Mouse (Mus musculus) myocyte (in vitro differentiated cells): Measurements from ENCODE around the gene Selenop. TPM values are rescaled to one million over a fixed set of nuclear protein-coding genes. Genes with fewer than 3 reads are reported as not detected.
A peak's percentile ranks its signal among the peaks of the same experiment; 100 is the strongest.

Experiments used
- H3K27me3 ChIP-seq: one replicate; pipeline ENCODE4 v1.6.1; 2011; ENCODE audit not compliant: control insufficient read depth, insufficient read depth, insufficient read length
- H3K36me3 ChIP-seq: one replicate; pipeline ENCODE4 v1.6.1; 2011; ENCODE audit not compliant: control insufficient read depth, insufficient read depth
- H3K4me2 ChIP-seq: one replicate; pipeline ENCODE4 v1.6.1; 2011; ENCODE audit warnings: low read depth, control low read depth
- H3K4me3 ChIP-seq: one replicate; pipeline ENCODE4 v1.5.1; 2011; ENCODE audit warnings: mild to moderate bottlenecking, control low read depth, moderate library complexity
- H3K79me2 ChIP-seq: one replicate; pipeline ENCODE4 v1.6.1; 2011; ENCODE audit not compliant: control insufficient read depth, insufficient read depth
- H3ac ChIP-seq: one replicate; pipeline ENCODE4 v1.6.1; 2011; ENCODE audit not compliant: control insufficient read depth, insufficient read length
- CEBPB ChIP-seq: IDR thresholded peaks from 2 replicates; pipeline ENCODE4 v1.6.1; 2011; ENCODE audit warnings: mild to moderate bottlenecking, moderate library complexity; ENCODE audit not compliant: poor library complexity, insufficient read depth, severe bottlenecking
- E2F4 ChIP-seq: IDR thresholded peaks from one replicate; pipeline ENCODE4 v1.6.1; 2011; ENCODE audit warnings: mild to moderate bottlenecking, control low read depth, moderate library complexity; ENCODE audit not compliant: insufficient read depth
- MAX ChIP-seq: IDR thresholded peaks from one replicate; pipeline ENCODE4 v1.6.1; 2011; ENCODE audit warnings: low read depth, mild to moderate bottlenecking, control low read depth
- MYOD1 ChIP-seq, 3 experiments: IDR thresholded peaks; one replicate each; pipeline ENCODE4 v1.6.1; 2011; ENCODE audit warnings: control low read depth in 2 of 3, low read depth in 2 of 3, mild to moderate bottlenecking in 2 of 3, moderate library complexity in 1 of 3; ENCODE audit not compliant: insufficient read length in 2 of 3, control insufficient read depth in 1 of 3
- MYOG ChIP-seq, 3 experiments: IDR thresholded peaks; one replicate each; pipeline ENCODE4 v1.6.1; 2011; ENCODE audit warnings: control low read depth in 2 of 3, low read depth in 2 of 3, mild to moderate bottlenecking in 2 of 3; ENCODE audit not compliant: insufficient read length in 2 of 3, control insufficient read depth in 1 of 3, insufficient read depth in 1 of 3
- POLR2A ChIP-seq: IDR thresholded peaks from one replicate; pipeline ENCODE4 v1.6.1; 2011; ENCODE audit warnings: low read depth, mild to moderate bottlenecking, control low read depth, moderate library complexity; ENCODE audit not compliant: insufficient read length
- POLR2AphosphoS2 ChIP-seq: IDR thresholded peaks from one replicate; pipeline ENCODE4 v1.6.1; 2011; ENCODE audit warnings: low read depth, control low read depth; ENCODE audit not compliant: insufficient read length
- REST ChIP-seq: IDR thresholded peaks from one replicate; pipeline ENCODE4 v1.6.1; 2011; ENCODE audit warnings: mild to moderate bottlenecking, control low read depth, moderate library complexity; ENCODE audit not compliant: insufficient read depth, insufficient read length
- SRF ChIP-seq: IDR thresholded peaks from one replicate; pipeline ENCODE4 v1.6.1; 2011; ENCODE audit warnings: low read depth; ENCODE audit not compliant: control insufficient read depth, insufficient read length
- TCF12 ChIP-seq: IDR thresholded peaks from one replicate; pipeline ENCODE4 v1.6.1; 2011; ENCODE audit warnings: mild to moderate bottlenecking, control low read depth; ENCODE audit not compliant: poor library complexity, insufficient read depth, severe bottlenecking
- TCF3 ChIP-seq: IDR thresholded peaks from one replicate; pipeline ENCODE4 v1.6.1; 2011; ENCODE audit warnings: low read depth, control low read depth; ENCODE audit not compliant: insufficient read length
- USF1 ChIP-seq: IDR thresholded peaks from one replicate; pipeline ENCODE4 v1.6.1; 2011; ENCODE audit warnings: low read depth, mild to moderate bottlenecking, control low read depth, moderate library complexity
- polyA plus RNA-seq: library from polyadenylated mRNA; unstranded; fragments of >200 nt; fragmentation: generic; extraction: Trizol; gene quantifications from one replicate; pipeline ENCODE4 v1.2.1, GENCODE M21; 2012; ENCODE audit warnings: missing spikeins

Selenop gene
- polyA plus RNA-seq, 1 experiment: 5.1 TPM

- Histone ChIP-seq H3K79me2 (no peaks in the 10 kb centered on the region), H3K4me3 (no peak overlapping the region), H3ac (no peak overlapping the region), H3K27me3 (no peaks in the 10 kb centered on the region), H3K4me2 (no peak overlapping the region), H3K36me3 (no peaks in the 10 kb centered on the region)
- TF ChIP-seq MYOD1 (IDR thresholded peaks at IDR 0.05; ENCODE audit: control insufficient read depth in 1 of 3, insufficient read length in 2 of 3, low read depth in 2 of 3) (no peak), E2F4 (no peak), MYOG (IDR thresholded peaks at IDR 0.05; ENCODE audit: control insufficient read depth in 1 of 3, insufficient read depth in 1 of 3, insufficient read length in 2 of 3, low read depth in 2 of 3) (no peak), TCF3 (no peak), TCF12 (no peak), MAX (no peak), REST (no peak), POLR2A (no peak), POLR2AphosphoS2 (no peak), CEBPB (no peak), USF1 (no peak), SRF (no peak)
These were observed 27.6 kb downstream of the Selenop start for GRCm38 (mm10) chr15:3295986-3296385.

DNA sequence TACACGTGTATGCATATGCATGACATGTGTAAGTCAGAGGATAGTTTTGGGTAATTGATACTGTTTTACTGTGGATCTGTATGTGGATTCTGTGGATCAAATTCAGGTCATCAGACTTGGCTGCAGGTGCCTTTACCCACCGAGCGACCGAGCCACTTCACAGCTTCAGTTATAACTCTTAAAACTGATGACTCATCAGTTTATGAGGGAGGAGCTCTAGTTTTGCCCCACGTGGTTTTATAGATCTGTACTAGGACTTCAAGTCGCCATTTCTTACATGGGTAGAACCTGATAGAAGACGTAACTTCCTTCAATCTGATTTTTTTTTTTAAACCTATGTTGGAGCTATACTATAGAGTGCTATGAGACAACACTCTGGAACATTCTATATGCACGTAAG is 29.3 kb downstream of the Selenop start:
- H3K4me2 ChIP-seq: no peak overlapping the region
- no peak overlapping the region for H3ac ChIP-seq
- TF ChIP-seq MAX: no peak
- TF ChIP-seq TCF12: no peak
- no peak for TF ChIP-seq CEBPB
- no peak for TF ChIP-seq USF1
- no peaks in the 10 kb centered on the region for H3K27me3 ChIP-seq
- no peaks in the 10 kb centered on the region for H3K79me2 ChIP-seq
- H3K4me3 ChIP-seq: no peak overlapping the region
- no peaks in the 10 kb centered on the region for H3K36me3 ChIP-seq

GRCm38 (mm10) chr15:3300361-3301100 is 32.2 kb downstream of the Selenop start:
- TF ChIP-seq TCF3 (no peak), POLR2AphosphoS2 (no peak), TCF12 (no peak), CEBPB (0 out of 2 replicates have a peak, but pooled peaks have one; percentile 23), E2F4 (no peak), MYOG (IDR thresholded peaks at IDR 0.05; ENCODE audit: control insufficient read depth in 1 of 3, insufficient read depth in 1 of 3, insufficient read length in 2 of 3, low read depth in 2 of 3) (no peak)
- no peaks in the 10 kb centered on the region for H3K27me3 ChIP-seq
- no peak overlapping the region for H3K4me3 ChIP-seq
- no peaks in the 10 kb centered on the region for H3K36me3 ChIP-seq
- no peaks in the 10 kb centered on the region for H3K79me2 ChIP-seq
- H3K4me2 ChIP-seq: peak overlapping the region; percentile 20
- H3ac ChIP-seq: no peak overlapping the region

- H3K36me3 ChIP-seq: no peaks in the 10 kb centered on the region
- no peaks in the 10 kb centered on the region for H3K27me3 ChIP-seq
- no peak within 1 kb of the TSS for H3ac ChIP-seq
- no peaks in the 10 kb centered on the region for H3K79me2 ChIP-seq
- H3K4me2 ChIP-seq: no peak within 1 kb of the TSS
- TF ChIP-seq CEBPB (no peak), SRF (no peak), POLR2AphosphoS2 (no peak), POLR2A (no peak), E2F4 (no peak), MAX (no peak), REST (no peak)
- H3K4me3 ChIP-seq: no peak within 1 kb of the TSS
These were observed 35.1 kb downstream of the Selenop start, which contains the start of gene Ccdc152 for GRCm38 (mm10) chr15:3303426-3303825. TSS of gene Ccdc152 (minus strand) at chr15:3303526.

DNA sequence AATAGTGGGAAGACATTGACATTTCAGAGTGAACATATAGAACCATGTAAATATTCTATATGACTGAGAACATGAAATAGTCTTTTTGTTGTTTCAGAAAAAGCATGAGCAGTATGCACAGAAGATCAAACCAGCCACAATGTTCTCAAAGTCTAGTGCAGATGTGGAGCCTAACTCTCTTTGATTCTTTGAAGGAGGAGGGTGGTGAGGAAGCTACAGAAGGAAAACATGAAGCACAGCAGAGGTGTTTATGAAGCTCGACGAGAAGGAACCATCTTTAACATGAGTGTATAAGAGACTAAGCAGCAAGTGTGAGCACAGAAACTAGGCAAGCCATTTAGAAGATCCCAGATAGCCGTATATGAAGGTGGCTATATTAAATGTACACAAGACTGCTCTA is 41.5 kb downstream of the Selenop start:
- H3K36me3 ChIP-seq: no peaks in the 10 kb centered on the region
- H3ac ChIP-seq: no peak overlapping the region
- no peaks in the 10 kb centered on the region for H3K79me2 ChIP-seq
- TF ChIP-seq MYOG (IDR thresholded peaks at IDR 0.05; ENCODE audit: control insufficient read depth in 1 of 3, insufficient read depth in 1 of 3, insufficient read length in 2 of 3, low read depth in 2 of 3): no peak
- no peak for TF ChIP-seq POLR2A
- no peak for TF ChIP-seq MYOD1 (IDR thresholded peaks at IDR 0.05; ENCODE audit: control insufficient read depth in 1 of 3, insufficient read length in 2 of 3, low read depth in 2 of 3)
- no peak for TF ChIP-seq TCF12
- H3K27me3 ChIP-seq: no peaks in the 10 kb centered on the region
- no peak overlapping the region for H3K4me2 ChIP-seq
- H3K4me3 ChIP-seq: no peak overlapping the region
